Mouse (Mus musculus): ENCODE data around the gene Snapc1. TPM values are rescaled to one million over a fixed set of nuclear protein-coding genes. Genes with fewer than 3 reads are reported as not detected.

The Snapc1 gene
- 9.1 and 9.2 TPM in 2 replicates for polyA plus RNA-seq (2015; fragmentation: Nextera tagmentation; extraction: Ambion mirVana)

GRCm38 (mm10) chr12:73964291-73965281 lies at the start of gene Snapc1:
TSS of gene Snapc1 (plus strand) at chr12:73964481.
- peaks cover 8% of the 10 kb centered on the region for H3K4me1 ChIP-seq (ENCODE audit: insufficient read depth, low read depth, low read length)
- DNase-seq (ENCODE audit: low spot score): peak; percentile 98
- TF ChIP-seq EP300 (IDR thresholded peaks at IDR 0.05) (no peak), CTCF (IDR thresholded peaks at IDR 0.05) (no peak)
- peak within 1 kb of the TSS; percentile 65 for H3K4me3 ChIP-seq (ENCODE audit: low read depth, low read length)
- ATAC-seq: peak; percentile 100
- WGBS: under 1% methylated on average over 60 of the region's 60 CpGs
- peak within 1 kb of the TSS; percentile 57 for H3K27ac ChIP-seq (ENCODE audit: low read length)
- H3K4me2 ChIP-seq (replicated peaks; ENCODE audit: low read depth, low read length): peak within 1 kb of the TSS; percentile 74
- H3K36me3 ChIP-seq (ENCODE audit: insufficient read depth, low read length): peaks cover 8% of the 10 kb centered on the region; the same call in 1 of the 2 replicates
- H3K9me3 ChIP-seq (ENCODE audit: low read length): no peaks in the 10 kb centered on the region
- H3K9ac ChIP-seq (replicated peaks; ENCODE audit: low read depth): peak within 1 kb of the TSS; percentile 48
- H3K27me3 ChIP-seq (replicated peaks; ENCODE audit: insufficient read depth, low read length): no peaks in the 10 kb centered on the region

GRCm38 (mm10) chr12:73918479-73918878 lies 45.8 kb upstream of the Snapc1 start:
- H3K4me1 ChIP-seq (ENCODE audit: insufficient read depth, low read depth, low read length): no peaks in the 10 kb centered on the region
- no peak overlapping the region for H3K27ac ChIP-seq (ENCODE audit: low read length)
- H3K4me2 ChIP-seq (replicated peaks; ENCODE audit: low read depth, low read length): no peak overlapping the region
- H3K9ac ChIP-seq (replicated peaks; ENCODE audit: low read depth): no peak overlapping the region
- no peaks in the 10 kb centered on the region for H3K9me3 ChIP-seq (ENCODE audit: low read length)
- no peaks in the 10 kb centered on the region for H3K36me3 ChIP-seq (ENCODE audit: insufficient read depth, low read length)
- ATAC-seq (no peak), DNase-seq (ENCODE audit: low spot score) (no peak)
- no peak overlapping the region for H3K4me3 ChIP-seq (ENCODE audit: low read depth, low read length)
- H3K27me3 ChIP-seq (replicated peaks; ENCODE audit: insufficient read depth, low read length): no peaks in the 10 kb centered on the region
- WGBS: 92% methylated on average over 5 of the region's 5 CpGs
- TF ChIP-seq EP300 (IDR thresholded peaks at IDR 0.05): no peak
- no peak for TF ChIP-seq CTCF (IDR thresholded peaks at IDR 0.05)

- TF ChIP-seq EP300 (IDR thresholded peaks at IDR 0.05): no peak
- TF ChIP-seq CTCF (IDR thresholded peaks at IDR 0.05): no peak
- no peak for DNase-seq (ENCODE audit: low spot score)
- no peak overlapping the region for H3K4me3 ChIP-seq (ENCODE audit: low read depth, low read length)
- H3K4me2 ChIP-seq (replicated peaks; ENCODE audit: low read depth, low read length): no peak overlapping the region
- H3K27me3 ChIP-seq (replicated peaks; ENCODE audit: insufficient read depth, low read length): no peaks in the 10 kb centered on the region
- H3K9ac ChIP-seq (replicated peaks; ENCODE audit: low read depth): no peak overlapping the region
- no peak for ATAC-seq
- H3K4me1 ChIP-seq (ENCODE audit: insufficient read depth, low read depth, low read length): no peaks in the 10 kb centered on the region
- H3K36me3 ChIP-seq (ENCODE audit: insufficient read depth, low read length): peaks cover 26% of the 10 kb centered on the region
- WGBS: 83% methylated on average over 3 of the region's 3 CpGs
- no peak overlapping the region for H3K27ac ChIP-seq (ENCODE audit: low read length)
- H3K9me3 ChIP-seq (ENCODE audit: low read length): no peaks in the 10 kb centered on the region
Observed at GRCm38 (mm10) chr12:73930266-73930665, 34.0 kb upstream of the Snapc1 start.

- Histone ChIP-seq H3K9ac (replicated peaks; ENCODE audit: low read depth) (no peak overlapping the region), H3K9me3 (ENCODE audit: low read length) (no peaks in the 10 kb centered on the region), H3K4me2 (replicated peaks; ENCODE audit: low read depth, low read length) (no peak overlapping the region), H3K27ac (ENCODE audit: low read length) (no peak overlapping the region), H3K4me3 (ENCODE audit: low read depth, low read length) (no peak overlapping the region), H3K27me3 (replicated peaks; ENCODE audit: insufficient read depth, low read length) (no peaks in the 10 kb centered on the region), H3K4me1 (ENCODE audit: insufficient read depth, low read depth, low read length) (no peaks in the 10 kb centered on the region), H3K36me3 (ENCODE audit: insufficient read depth, low read length) (peaks cover 26% of the 10 kb centered on the region)
- ATAC-seq (no peak), DNase-seq (ENCODE audit: low spot score) (peak; percentile 36)
- WGBS: 50% methylated on average over 5 of the region's 5 CpGs
- TF ChIP-seq CTCF (IDR thresholded peaks at IDR 0.05) (peak; percentile 56), EP300 (IDR thresholded peaks at IDR 0.05) (no peak)
Observed at GRCm38 (mm10) chr12:73931274-73931673, 33.0 kb upstream of the Snapc1 start.

- H3K4me1 ChIP-seq (ENCODE audit: insufficient read depth, low read depth, low read length): no peaks in the 10 kb centered on the region
- DNase-seq (ENCODE audit: low spot score): peak; percentile 52
- H3K4me2 ChIP-seq (replicated peaks; ENCODE audit: low read depth, low read length): no peak overlapping the region
- H3K4me3 ChIP-seq (ENCODE audit: low read depth, low read length): no peak overlapping the region
- 65% methylated on average over 2 of the region's 2 CpGs for WGBS
- ATAC-seq: no peak
- H3K9ac ChIP-seq (replicated peaks; ENCODE audit: low read depth): no peak overlapping the region
- TF ChIP-seq EP300 (IDR thresholded peaks at IDR 0.05) (no peak), CTCF (IDR thresholded peaks at IDR 0.05) (no peak)
- no peaks in the 10 kb centered on the region for H3K27me3 ChIP-seq (replicated peaks; ENCODE audit: insufficient read depth, low read length)
- H3K27ac ChIP-seq (ENCODE audit: low read length): no peak overlapping the region
- H3K9me3 ChIP-seq (ENCODE audit: low read length): no peaks in the 10 kb centered on the region
- H3K36me3 ChIP-seq (ENCODE audit: insufficient read depth, low read length): peaks cover 23% of the 10 kb centered on the region
Observed at GRCm38 (mm10) chr12:73934528-73934927, 29.8 kb upstream of the Snapc1 start.

GRCm38 (mm10) chr12:73937353-73937752 lies 26.9 kb upstream of the Snapc1 start, which contains the start of gene Gm49321:
TSS of gene Gm49321 (plus strand) at chr12:73937653.
- no peak for DNase-seq (ENCODE audit: low spot score)
- Histone ChIP-seq H3K36me3 (ENCODE audit: insufficient read depth, low read length) (peaks cover 25% of the 10 kb centered on the region; the same call in 1 of the 2 replicates), H3K9ac (replicated peaks; ENCODE audit: low read depth) (no peak within 1 kb of the TSS), H3K4me1 (ENCODE audit: insufficient read depth, low read depth, low read length) (no peaks in the 10 kb centered on the region), H3K27ac (ENCODE audit: low read length) (no peak within 1 kb of the TSS), H3K4me2 (replicated peaks; ENCODE audit: low read depth, low read length) (no peak within 1 kb of the TSS), H3K4me3 (ENCODE audit: low read depth, low read length) (no peak within 1 kb of the TSS), H3K27me3 (replicated peaks; ENCODE audit: insufficient read depth, low read length) (no peaks in the 10 kb centered on the region), H3K9me3 (ENCODE audit: low read length) (no peaks in the 10 kb centered on the region)
- TF ChIP-seq EP300 (IDR thresholded peaks at IDR 0.05) (no peak), CTCF (IDR thresholded peaks at IDR 0.05) (no peak)
- 93% methylated on average over 1 of the region's 1 CpGs for WGBS
- no peak for ATAC-seq

Measured in lung, postnatal 0 days (tissue).